Mouse (Mus musculus) right cerebral cortex, postnatal 10 days (tissue): Measurements from ENCODE around the gene Ihh.

ENCODE experiments used
- DNase-seq, 2 experiments: peaks; one replicate each; pipeline ENCODE4 v3.0.0; 2021; ENCODE audit warnings: low spot score in 2 of 2

Gene Ihh

DNA sequence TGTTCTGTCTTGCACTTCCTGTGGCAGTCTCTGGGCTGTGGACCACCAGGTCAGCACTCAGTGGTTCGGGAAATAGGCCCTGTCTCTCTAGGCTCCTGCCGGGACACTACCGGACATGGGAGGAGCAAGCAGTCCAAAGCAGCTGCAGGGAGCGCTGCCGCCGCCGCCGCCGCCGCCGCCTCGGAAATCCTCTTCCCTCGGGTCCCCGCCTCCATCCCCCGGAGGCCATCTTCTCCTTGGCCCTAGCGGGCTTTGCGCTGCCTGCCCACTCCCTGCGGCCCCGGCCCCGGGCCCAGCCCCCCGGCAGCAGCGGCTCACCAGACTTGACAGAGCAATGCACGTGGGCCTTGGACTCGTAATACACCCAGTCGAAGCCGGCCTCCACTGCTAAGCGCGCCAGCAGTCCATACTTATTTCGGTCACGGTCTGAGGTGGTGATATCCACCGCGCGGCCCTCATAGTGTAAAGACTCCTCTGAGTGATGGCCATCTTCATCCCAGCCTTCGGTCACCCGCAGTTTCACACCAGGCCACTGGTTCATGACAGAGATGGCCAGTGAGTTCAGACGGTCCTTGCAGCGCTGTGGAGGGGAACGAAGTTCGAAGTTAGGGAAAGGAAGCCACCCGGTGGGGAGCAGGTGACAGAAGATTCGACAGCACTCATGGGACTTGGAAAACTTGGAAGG, 3.3 kb downstream of the Ihh start:
- no peak for DNase-seq

DNA sequence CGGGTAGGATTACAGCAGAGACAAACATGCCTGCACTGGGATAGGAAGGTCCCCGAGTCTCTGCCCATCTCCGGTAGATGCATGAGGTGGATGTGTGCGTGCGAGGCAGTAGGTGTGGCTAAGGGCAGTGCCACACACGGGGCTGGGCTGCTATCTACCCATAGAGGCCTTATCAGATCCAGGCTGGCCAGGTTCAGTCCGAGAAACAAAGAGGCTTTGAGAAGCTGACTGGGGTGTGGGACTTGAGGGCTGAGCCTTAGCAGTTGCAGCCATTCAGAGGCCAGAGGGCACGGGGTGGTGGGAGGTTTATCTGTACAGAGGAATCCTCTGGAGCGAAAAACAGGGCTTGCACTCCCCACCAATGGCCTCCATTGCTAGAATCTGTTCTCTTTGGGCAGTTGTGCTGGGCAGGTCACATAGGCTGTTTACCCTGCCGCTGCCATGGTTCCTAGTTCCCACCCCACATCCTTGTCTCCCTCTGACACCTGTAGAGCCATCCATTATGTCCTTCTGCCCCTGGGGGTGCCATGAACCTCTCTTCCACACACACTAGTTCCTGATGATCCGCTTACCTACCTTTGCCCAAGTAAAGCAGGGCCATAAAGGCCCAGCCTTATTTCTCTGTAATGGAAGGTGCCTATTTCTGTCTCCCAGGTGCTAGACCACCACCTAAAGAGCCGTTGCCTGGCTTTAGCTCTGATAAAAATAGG, 9.7 kb downstream of the Ihh start:
- no peak for DNase-seq

DNA sequence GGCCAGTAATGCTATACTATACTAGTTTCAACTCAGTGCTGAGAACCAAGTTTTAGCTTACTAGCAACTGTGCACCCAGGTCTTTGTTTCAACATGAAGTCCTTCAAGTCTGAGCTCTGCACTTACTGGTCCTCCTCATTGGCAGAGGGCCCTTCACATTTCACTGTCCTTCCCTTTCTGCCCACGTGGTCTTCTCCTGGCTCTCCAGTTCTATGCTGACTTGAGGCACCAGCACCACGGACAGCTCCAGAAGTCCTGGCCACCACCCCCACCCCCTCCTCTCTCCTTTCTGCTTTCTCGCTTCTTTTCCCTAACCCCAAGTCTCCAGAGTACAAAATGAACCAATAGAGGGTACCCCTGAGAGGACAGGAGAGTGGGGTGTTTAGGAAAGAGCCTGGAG, 11.7 kb downstream of the Ihh start:
- DNase-seq: no peak

DNA sequence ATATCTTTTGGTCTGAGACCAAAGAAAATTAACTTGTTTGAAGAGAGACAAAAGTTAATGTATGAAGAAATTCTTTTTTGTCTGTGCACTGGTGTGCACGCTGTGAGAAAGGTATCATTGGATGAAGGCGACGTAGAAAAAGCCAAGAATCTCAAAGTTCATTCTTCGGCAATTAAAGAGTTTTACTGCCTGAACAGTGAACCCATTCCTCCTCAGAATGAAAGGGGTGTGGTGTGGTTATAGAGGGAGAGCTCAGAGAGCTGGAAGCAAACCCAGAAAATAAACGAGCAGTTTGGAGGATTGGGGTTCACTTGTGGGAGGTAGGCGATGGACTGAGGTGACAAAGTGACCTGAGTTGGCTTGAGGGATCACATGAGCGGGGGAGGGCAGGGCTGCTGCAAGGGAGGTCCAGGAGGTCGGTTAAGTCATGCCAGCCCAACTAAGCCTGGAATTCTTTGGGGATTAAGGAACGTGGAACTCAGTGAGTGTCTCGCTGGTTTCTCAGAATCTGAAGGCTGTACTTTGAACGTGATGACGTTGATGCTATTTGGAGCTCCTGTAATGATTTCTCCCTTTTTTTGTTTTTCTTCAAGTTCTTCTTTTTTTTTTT, 15.1 kb downstream of the Ihh start:
- DNase-seq: no peak

DNA sequence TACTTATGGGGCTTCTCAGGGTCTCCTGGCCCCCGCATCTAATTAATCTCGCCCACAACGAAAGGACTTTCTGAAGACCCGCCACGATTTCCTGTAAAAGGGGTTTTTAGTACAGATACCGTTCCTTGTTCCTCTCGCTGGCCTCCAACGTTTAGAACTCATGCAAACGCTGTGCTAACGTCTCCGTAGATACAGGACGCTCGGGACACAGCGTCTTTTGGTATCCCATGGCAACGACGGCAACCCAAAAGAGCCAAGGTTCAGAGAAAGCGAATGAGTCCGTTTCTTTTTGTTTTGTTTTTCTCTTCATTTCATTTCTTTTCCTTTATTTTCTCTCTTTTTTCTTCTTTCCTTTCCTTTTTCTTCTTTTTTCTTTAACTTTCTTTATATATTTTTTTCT, 16.1 kb downstream of the Ihh start, which contains the start of gene Cfap65:
TSS of gene Cfap65 (minus strand) at position 198 of the 400 bp plus-strand sequence.
- DNase-seq: peak; percentile 86 to 87

DNA sequence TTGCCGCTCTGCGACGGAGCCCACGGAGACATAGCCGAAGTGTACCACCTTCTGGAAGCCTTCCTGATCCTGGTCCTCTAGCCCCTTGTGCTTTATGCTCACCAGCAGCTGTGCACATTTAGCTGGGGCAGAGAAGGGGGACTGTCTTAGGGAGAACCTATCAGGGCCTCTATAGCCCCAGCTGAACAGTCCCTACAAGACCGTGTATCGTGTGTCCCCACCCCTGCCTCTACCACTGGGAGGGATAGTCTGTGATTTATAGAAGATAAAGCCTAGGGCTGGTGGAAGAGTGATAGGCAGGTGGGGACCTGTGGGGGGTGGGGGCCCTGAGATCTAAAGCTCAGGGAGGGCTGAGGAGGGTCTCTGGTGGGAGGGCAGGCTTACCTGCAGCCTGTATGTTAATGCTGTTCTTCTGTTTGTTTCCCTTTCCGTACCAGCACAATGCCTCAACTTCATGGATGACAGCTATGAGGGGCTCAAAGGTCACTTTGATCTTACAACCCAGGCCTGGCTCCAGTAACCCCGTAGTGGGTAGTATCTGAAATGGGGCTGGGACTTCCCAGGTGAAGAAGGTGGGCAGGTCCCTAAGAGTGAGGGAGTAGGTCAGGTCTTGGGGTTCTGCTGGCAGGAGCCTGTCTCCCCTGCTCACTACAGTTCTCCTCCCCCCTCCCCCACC, 23.7 kb downstream of the Ihh start:
- no peak for DNase-seq

DNA sequence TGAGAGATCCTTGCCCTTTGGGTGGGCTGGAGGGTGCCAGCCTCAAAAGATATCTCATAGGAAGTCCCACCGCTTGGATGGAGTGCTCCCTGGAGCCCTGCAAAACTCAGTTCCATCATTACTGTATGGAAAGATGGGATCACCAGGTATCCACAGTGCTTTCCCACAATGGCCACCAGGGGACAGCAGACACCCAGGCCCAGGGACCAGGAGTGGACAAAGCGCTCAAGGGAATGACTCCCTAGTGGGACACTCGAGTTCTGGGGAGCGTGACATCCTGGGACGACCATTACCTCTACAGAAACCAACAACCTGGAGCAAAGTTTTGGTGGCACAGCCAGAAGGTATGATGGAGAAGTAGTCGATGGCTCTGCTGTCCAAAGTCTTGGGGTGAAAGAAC, 24.8 kb downstream of the Ihh start:
- DNase-seq: peak in 1 of 2 experiments; percentile 49

DNA sequence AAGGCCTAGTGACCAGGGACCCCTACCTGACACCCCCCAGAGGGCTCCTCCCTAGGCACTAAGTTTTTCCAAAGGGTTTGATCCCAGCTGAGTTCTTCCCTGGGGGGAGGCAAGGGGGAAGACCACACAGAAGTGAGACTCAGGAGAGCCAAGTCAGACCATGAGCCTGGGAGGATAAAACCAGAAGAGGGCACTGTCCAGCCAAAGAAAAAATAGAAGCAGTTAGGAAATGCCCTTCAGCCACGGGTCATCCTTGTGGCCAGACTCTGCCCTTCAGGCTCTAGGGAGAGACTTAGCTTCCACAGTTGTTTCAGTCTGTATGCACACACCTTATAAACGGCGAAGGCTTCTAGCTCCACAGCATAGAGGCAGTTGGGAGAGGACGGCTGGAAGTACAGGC, 27.0 kb downstream of the Ihh start:
- DNase-seq: no peak

DNA sequence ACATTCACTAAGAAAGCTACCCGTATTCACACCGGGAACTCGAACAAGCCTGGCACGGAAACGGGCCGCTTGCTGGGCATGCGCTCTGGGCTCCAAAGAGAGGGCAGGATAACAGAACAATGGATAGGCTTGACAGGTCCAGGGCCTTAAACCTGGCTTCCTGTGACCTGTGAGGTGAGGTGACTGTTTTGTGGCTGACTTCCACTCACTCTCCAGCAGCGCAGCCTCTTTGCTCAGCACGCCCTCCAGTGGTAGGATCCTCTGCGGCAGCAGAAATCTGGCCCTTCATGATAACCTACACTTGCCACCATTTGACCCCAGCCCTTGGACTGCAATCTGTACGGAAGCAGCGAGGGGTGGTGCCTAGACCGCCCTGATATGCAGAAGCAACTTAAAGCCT, 35.8 kb downstream of the Ihh start:
- no peak for DNase-seq

DNA sequence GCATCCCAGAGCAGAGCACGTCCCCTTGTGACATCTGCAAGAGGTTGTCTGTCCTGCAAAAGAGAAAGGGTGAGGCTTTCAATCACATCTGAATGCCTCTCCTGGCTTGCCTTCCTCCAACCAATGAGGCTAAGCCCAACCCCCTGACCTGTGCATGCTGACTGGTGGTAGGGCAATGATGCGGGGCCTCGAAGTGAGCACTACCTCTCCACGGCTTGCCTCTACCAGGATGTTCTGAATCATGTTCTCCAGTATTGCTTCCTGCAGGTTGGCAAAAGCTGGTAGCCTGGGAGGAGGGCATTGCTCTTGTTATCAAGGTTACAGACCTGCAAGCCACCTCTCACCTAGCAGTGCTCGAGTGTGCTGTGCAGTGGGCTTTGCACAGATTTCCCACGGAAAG, 49.3 kb downstream of the Ihh start:
- no peak for DNase-seq

DNA sequence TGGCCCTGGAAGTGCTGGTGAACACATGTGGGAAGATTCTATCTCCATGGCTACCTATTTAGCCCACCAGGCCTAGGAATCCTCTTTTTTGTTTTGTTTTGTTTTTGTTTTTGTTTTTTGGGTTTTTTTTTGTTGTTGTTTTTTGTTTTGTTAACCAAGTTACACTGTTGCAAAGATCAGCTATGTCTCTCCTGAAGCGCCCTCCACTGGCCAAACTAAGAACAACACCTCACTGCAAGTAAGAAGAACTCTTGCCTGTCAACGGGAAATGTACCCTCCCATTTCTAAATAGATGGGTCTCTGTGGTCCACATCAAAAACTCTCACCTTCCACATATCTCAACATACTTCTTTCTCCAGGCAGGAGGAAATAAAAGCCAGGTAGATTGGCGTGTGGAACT, 49.8 kb downstream of the Ihh start:
- DNase-seq: peak in 1 of 2 experiments; percentile 67

DNA sequence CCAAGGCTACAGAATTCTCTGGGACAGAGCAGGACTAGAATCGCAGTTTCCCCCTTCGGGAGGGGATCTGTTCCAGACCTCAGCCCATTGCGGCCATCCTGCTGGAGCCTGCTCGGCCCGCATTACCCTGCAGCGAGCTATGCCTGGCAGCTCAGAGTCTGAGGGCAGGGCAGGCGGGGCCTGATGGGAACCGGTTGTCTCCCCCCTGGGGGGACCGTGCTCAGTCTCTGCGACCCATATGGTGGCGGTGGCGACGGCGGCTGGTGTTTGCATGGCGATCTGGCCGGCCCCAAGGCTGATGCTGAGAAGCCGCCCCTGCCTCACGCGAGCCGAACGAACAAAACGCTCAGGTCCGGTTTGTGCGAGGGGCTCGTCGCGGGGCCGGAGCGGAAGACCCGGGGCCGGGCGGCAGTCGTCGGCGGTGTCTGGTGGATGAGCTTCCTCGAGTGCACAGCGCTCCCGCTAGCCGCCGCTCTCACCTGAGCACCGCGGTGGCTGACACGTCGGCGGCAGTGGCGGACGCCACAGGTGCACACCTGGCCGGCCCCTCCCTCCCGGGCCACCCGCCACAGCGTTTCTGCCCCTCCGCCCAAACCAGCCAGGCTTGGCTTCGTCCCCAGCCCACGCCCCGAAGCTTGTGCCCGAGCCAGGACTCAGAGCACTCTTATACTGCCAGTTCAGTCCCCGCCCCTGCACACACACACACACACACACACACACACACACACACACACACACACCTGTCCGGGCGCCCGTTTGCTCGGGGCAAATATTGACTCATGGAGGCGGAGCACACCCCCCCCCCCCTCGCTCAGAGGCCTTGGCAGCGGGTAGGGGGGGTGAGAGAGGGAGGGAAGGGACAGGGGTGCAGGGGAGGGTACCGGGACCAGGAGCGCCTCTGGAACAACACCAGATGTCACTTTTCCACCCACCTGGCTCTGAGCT, 50.9 kb downstream of the Ihh start:
- no peak for DNase-seq

DNA sequence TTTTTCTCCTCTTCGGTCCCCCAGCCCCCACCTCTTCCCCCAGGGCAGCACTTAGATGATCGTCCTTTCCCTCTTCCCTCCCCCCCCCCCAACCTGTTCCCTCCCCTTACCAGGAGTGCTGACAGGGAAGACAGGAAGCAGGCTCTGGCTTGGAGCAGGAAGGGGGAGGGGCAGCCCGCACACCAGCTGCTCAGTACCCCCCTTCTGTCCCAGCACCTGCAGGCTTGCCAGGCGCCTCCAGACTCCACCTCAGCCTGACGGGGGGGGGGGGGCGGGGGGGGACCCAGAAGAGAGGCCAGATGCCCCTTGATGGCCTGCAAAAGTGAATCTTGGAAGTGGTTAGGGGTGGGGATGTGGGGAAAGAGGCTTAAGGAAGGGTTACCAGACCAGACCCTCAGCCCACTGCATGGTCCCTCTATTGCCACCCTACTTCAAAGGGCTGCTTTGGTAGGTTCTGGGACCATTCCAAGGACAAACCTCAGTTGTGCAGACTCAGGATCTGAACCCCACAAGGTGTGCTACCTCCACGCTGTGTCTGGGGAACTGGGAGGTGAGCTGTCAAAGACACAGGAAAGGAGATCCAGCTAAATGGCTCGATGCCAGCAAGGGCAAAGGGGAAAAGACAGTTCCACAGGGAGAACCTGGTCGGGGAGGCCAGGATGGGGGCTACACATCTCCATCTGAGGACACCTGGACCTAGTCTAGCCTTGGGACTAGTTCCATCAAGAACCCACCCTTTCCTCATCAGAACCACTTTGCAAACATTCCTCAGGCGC, 52.6 kb downstream of the Ihh start:
- DNase-seq: no peak

DNA sequence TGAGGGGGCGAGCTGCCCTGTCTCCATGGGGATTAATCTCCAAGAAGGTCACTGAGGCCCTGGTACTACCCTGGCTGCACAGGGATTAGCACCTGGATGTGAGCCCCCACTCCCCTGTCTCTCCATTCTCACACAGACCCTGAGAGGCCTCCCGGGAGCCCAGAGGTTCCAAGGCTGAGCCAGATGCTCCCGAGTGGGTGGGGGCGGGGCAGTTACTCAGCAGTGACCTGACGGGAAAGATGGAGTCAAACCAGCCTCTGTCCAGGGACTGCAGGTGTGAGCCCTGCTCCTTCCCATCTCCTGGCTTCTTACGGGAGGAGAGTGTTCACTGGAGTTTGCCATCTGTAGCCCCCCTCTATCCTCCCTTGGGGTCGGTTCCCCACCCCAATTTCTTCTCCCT, 53.5 kb downstream of the Ihh start:
- DNase-seq: no peak
